Comparison of ENCODE assay signal across 9 mouse cellular contexts in the genomic region with DNA sequence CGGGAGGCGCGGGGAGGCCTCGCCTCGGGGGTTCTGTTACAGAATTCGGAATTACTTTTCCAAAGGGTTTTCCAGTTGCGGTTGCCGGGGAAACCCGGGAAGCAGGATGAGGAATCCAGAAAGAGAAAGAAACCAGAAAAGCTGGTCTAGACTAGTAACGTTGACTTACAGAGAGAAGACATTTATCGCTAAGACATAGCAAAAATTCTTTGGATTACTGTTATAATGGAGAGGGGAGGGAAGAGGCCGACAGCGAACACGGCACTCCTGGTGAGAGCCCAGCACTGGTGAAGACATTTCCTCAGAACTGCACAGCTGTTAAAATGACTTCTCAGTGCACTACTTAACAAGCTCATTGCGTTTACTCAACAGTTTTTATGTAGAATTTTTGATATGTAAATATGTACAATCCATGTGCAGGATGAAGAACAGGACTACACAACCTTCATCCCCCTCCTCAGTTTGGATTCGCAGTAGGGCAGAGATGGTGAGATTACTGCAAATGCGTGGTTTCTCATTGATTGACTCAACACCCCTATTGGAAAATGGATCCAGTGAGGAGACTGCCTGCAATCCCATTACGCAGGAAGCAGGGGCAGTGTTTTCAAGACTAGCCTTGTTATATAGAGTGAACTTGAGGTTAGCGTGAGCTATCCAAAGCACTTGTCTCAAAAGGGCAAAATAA. TPM values are rescaled to one million over a fixed set of nuclear protein-coding genes. Genes with fewer than 3 reads are reported as not detected.
DNase-seq lines count a peak whose midpoint lies in the region; ATAC-seq and TF ChIP-seq lines count a peak whose summit lies in the region.
"Had no signal": no experiment of that assay in that cellular context is flagged by ENCODE, and none has a peak within 500 bp of the region (broad histone marks: within the 10 kb centered on the region; RNA-seq: fewer than 3 reads in every experiment).

No protein-coding gene starts in this region.

- H3K9me3 ChIP-seq in kidney, embryonic 16.5 days (ENCODE audit: low read length): no peaks in the 10 kb centered on the region
- no peaks in the 10 kb centered on the region for H3K9me3 ChIP-seq in heart, postnatal 0 days (replicated peaks; ENCODE audit: control insufficient read depth, low read length)
- no peaks in the 10 kb centered on the region for H3K9me3 ChIP-seq in midbrain, embryonic 10.5 days (replicated peaks)

- peaks cover 15% of the 10 kb centered on the region for H3K4me1 ChIP-seq in kidney, embryonic 16.5 days (ENCODE audit: insufficient read depth, low read length)
- H3K4me1 ChIP-seq in cortical plate, adult 2 months (ENCODE audit: control insufficient read depth, insufficient read depth, low read length): peaks cover 2% of the 10 kb centered on the region; the same call in 1 of the 2 replicates
- H3K4me1 ChIP-seq in heart, postnatal 0 days (ENCODE audit: control insufficient read depth, insufficient read depth): peaks cover 12% of the 10 kb centered on the region; the same call in 1 of the 2 replicates
- H3K4me1 ChIP-seq in midbrain, embryonic 10.5 days: peaks cover 24% of the 10 kb centered on the region

- peaks cover 5% of the 10 kb centered on the region for H3K36me3 ChIP-seq in kidney, embryonic 16.5 days (ENCODE audit: insufficient read depth, low read length)
- H3K36me3 ChIP-seq in heart, postnatal 0 days (replicated peaks; ENCODE audit: control insufficient read depth, insufficient read depth, low read length): peaks cover 6% of the 10 kb centered on the region
- H3K36me3 ChIP-seq in midbrain, embryonic 10.5 days: peaks cover 20% of the 10 kb centered on the region

- 6% methylated on average over 19 of the region's 19 CpGs for WGBS in kidney, embryonic 16.5 days
- 5% methylated on average over 19 of the region's 19 CpGs for WGBS in heart, postnatal 0 days
- 4% methylated on average over 19 of the region's 19 CpGs for WGBS in midbrain, embryonic 10.5 days

- peak overlapping the region; percentile 75 for H3K4me2 ChIP-seq in kidney, embryonic 16.5 days (replicated peaks; ENCODE audit: low read depth, low read length)
- peak overlapping the region; percentile 81 for H3K4me2 ChIP-seq in heart, postnatal 0 days (ENCODE audit: low read depth, low read length)

- TF ChIP-seq EP300 in heart, postnatal 0 days (IDR thresholded peaks at IDR 0.05; ENCODE audit: low read depth): no peak

- peak overlapping the region; percentile 83 for H3K4me3 ChIP-seq in kidney, embryonic 16.5 days (ENCODE audit: low read length)
- H3K4me3 ChIP-seq in cortical plate, adult 2 months (ENCODE audit: insufficient read depth, low read length): peak overlapping the region; percentile 83
- peak overlapping the region; percentile 73 for H3K4me3 ChIP-seq in heart, postnatal 0 days (ENCODE audit: low read depth, low read length)
- peak overlapping the region; percentile 71 for H3K4me3 ChIP-seq in midbrain, embryonic 10.5 days

- H3K9ac ChIP-seq in kidney, embryonic 16.5 days (replicated peaks; ENCODE audit: low read length): peak overlapping the region; percentile 89
- peak overlapping the region; percentile 70 for H3K9ac ChIP-seq in heart, postnatal 0 days (replicated peaks; ENCODE audit: low read depth, low read length)

- ATAC-seq in kidney, embryonic 16.5 days (ENCODE audit: low FRiP score, low TSS enrichment): peak; percentile 62
- 0 out of 2 replicates have a peak, but pooled peaks have one; percentile 13 for ATAC-seq in heart, postnatal 0 days (ENCODE audit: insufficient read depth, low read depth)
- no peak for ATAC-seq in megakaryocyte-erythroid progenitor cell, adult 5-6 weeks (replicated peaks; ENCODE audit: low FRiP score, low TSS enrichment, poor library complexity, severe bottlenecking)

- TF ChIP-seq CTCF in cortical plate, adult 2 months (IDR thresholded peaks at IDR 0.05; ENCODE audit: extremely low read depth, insufficient read depth, low read length): no peak
- TF ChIP-seq CTCF in heart, postnatal 0 days (IDR thresholded peaks at IDR 0.05; ENCODE audit: low read depth): no peak

- H3K27me3 ChIP-seq in kidney, embryonic 16.5 days (ENCODE audit: insufficient read depth, low read length): no peaks in the 10 kb centered on the region
- H3K27me3 ChIP-seq in heart, postnatal 0 days (ENCODE audit: control insufficient read depth, insufficient read depth, low read length): no peaks in the 10 kb centered on the region
- no peaks in the 10 kb centered on the region for H3K27me3 ChIP-seq in midbrain, embryonic 10.5 days (ENCODE audit: low read depth, poor library complexity, severe bottlenecking)

- no peak for TF ChIP-seq POLR2A in cortical plate, adult 2 months (IDR thresholded peaks at IDR 0.05; ENCODE audit: extremely low read depth, insufficient read depth, low read length)

- no peak for DNase-seq in kidney, adult 8-10 months
- DNase-seq in heart, postnatal 0 days (ENCODE audit: low spot score): peak; percentile 32
- DNase-seq in midbrain, embryonic 10.5 days (ENCODE audit: low spot score): no peak
- DNase-seq in kidney, postnatal 36 days: no peak
- DNase-seq in adrenal gland, adult (ENCODE audit: inconsistent age in 2 of 2, low spot score in 1 of 2): no peak

- H3K27ac ChIP-seq in kidney, embryonic 16.5 days (ENCODE audit: low read length): peak overlapping the region; percentile 76
- peak overlapping the region; percentile 95 for H3K27ac ChIP-seq in cortical plate, adult 2 months (ENCODE audit: insufficient read depth, low read length)
- H3K27ac ChIP-seq in heart, postnatal 0 days (ENCODE audit: low read depth): peak overlapping the region; percentile 78
- H3K27ac ChIP-seq in midbrain, embryonic 10.5 days (replicated peaks): peak overlapping the region; percentile 96

RNA-seq across cellular contexts. Expression of a gene that starts 22.0 kb away (rescaled TPM):
- polyA plus RNA-seq in kidney, embryonic 16.5 days (2015; fragmentation: Nextera tagmentation; extraction: Ambion mirVana): 10.8 and 12.0 TPM in 2 replicates
- polyA plus RNA-seq in cortical plate, adult 2 months (2012; rRNA removed): 10.1 and 11.2 TPM in 2 replicates
- 4.5 and 9.5 TPM in 2 replicates for total RNA-seq in heart, postnatal 0 days (2014; rRNA removed; ENCODE audit: low replicate concordance)
- polyA plus RNA-seq in heart, postnatal 0 days (2015; fragmentation: Nextera tagmentation; extraction: Ambion mirVana): 2.8 TPM in 2 replicates
- 20.3 and 28.2 TPM in 2 replicates for polyA plus RNA-seq in midbrain, embryonic 10.5 days (2016; fragmentation: Nextera tagmentation; extraction: Ambion mirVana)
- total RNA-seq in megakaryocyte-erythroid progenitor cell, adult 5-6 weeks (2014; fragmentation: Nextera tagmentation): not detected in 2 replicates
- total RNA-seq in megakaryocyte-erythroid progenitor cell, adult 5-6 weeks (2017): not detected in 2 replicates
- total RNA-seq: neutrophil, adult 5-6 weeks had no signal

RNA-seq across cellular contexts. Expression of a gene that starts 53.5 kb away (rescaled TPM):
- polyA plus RNA-seq in kidney, embryonic 16.5 days (2015; fragmentation: Nextera tagmentation; extraction: Ambion mirVana): 30.7 and 31.9 TPM in 2 replicates
- polyA plus RNA-seq in cortical plate, adult 2 months (2012; rRNA removed): 11.8 and 12.8 TPM in 2 replicates
- 31.4 and 33.2 TPM in 2 replicates for total RNA-seq in heart, postnatal 0 days (2014; rRNA removed; ENCODE audit: low replicate concordance)
- 15.6 and 16.7 TPM in 2 replicates for polyA plus RNA-seq in heart, postnatal 0 days (2015; fragmentation: Nextera tagmentation; extraction: Ambion mirVana)
- 12.1 and 12.4 TPM in 2 replicates for polyA plus RNA-seq in midbrain, embryonic 10.5 days (2016; fragmentation: Nextera tagmentation; extraction: Ambion mirVana)
- 1.2 TPM in 1 of 2 replicates, not detected in the other for total RNA-seq in megakaryocyte-erythroid progenitor cell, adult 5-6 weeks (2014; fragmentation: Nextera tagmentation)
- 0.84 and 1.8 TPM in 2 replicates for total RNA-seq in megakaryocyte-erythroid progenitor cell, adult 5-6 weeks (2017)

RNA-seq across cellular contexts. Expression of a gene that starts 58.2 kb away (rescaled TPM):
- not detected in 2 replicates for polyA plus RNA-seq in kidney, embryonic 16.5 days (2015; fragmentation: Nextera tagmentation; extraction: Ambion mirVana)
- polyA plus RNA-seq in cortical plate, adult 2 months (2012; rRNA removed): not detected in 2 replicates
- not detected in 2 replicates for total RNA-seq in heart, postnatal 0 days (2014; rRNA removed; ENCODE audit: low replicate concordance)
- not detected in 2 replicates for polyA plus RNA-seq in heart, postnatal 0 days (2015; fragmentation: Nextera tagmentation; extraction: Ambion mirVana)
- not detected in 2 replicates for polyA plus RNA-seq in midbrain, embryonic 10.5 days (2016; fragmentation: Nextera tagmentation; extraction: Ambion mirVana)
- total RNA-seq in megakaryocyte-erythroid progenitor cell, adult 5-6 weeks (2014; fragmentation: Nextera tagmentation): not detected in 2 replicates
- not detected in 2 replicates for total RNA-seq in megakaryocyte-erythroid progenitor cell, adult 5-6 weeks (2017)
- total RNA-seq: neutrophil, adult 5-6 weeks had no signal
